Mouse (Mus musculus) left cerebral cortex, adult 11 months (tissue): ENCODE measurements around the gene Atad2b.
"Not testable (repeated sequence)": the region's sequence is repeated elsewhere in the genome, so short reads cannot be mapped to it uniquely, and the experiment has no call there.

Experiments used
- DNase-seq: peaks from one replicate; pipeline ENCODE4 v3.0.0; 2022; ENCODE audit warnings: low spot score

Gene Atad2b

GRCm38 (mm10) chr12:4910496-4910895, 6.7 kb upstream of the Atad2b start:
- not testable (repeated sequence) for DNase-seq

- no peak for DNase-seq
These were observed 5.4 kb upstream of the Atad2b start for GRCm38 (mm10) chr12:4911716-4912115.

GRCm38 (mm10) chr12:4914441-4914840, 2.7 kb upstream of the Atad2b start:
- DNase-seq = no peak

GRCm38 (mm10) chr12:4914944-4915343, 2.2 kb upstream of the Atad2b start:
- DNase-seq = no peak

- peak; percentile 29 for DNase-seq
These were observed 845 bp downstream of the Atad2b start for GRCm38 (mm10) chr12:4917805-4918591.

- DNase-seq = no peak
These were observed 11.0 kb downstream of the Atad2b start for GRCm38 (mm10) chr12:4928197-4928596.

GRCm38 (mm10) chr12:4930820-4931548, 13.8 kb downstream of the Atad2b start:
- DNase-seq = no peak

GRCm38 (mm10) chr12:4952272-4952671, 35.1 kb downstream of the Atad2b start:
- DNase-seq = no peak

GRCm38 (mm10) chr12:4953156-4953555, 36.0 kb downstream of the Atad2b start:
- DNase-seq = peak; percentile 34

GRCm38 (mm10) chr12:4972939-4973338, 55.8 kb downstream of the Atad2b start:
- peak; percentile 47 for DNase-seq

- DNase-seq = no peak
These were observed 61.2 kb downstream of the Atad2b start for GRCm38 (mm10) chr12:4978324-4978723.

GRCm38 (mm10) chr12:4996981-4997380, 79.8 kb downstream of the Atad2b start:
- DNase-seq = no peak

GRCm38 (mm10) chr12:5005338-5005737, 88.2 kb downstream of the Atad2b start:
- no peak for DNase-seq

GRCm38 (mm10) chr12:5005776-5006175, 88.6 kb downstream of the Atad2b start:
- DNase-seq = not testable (repeated sequence)

GRCm38 (mm10) chr12:5008638-5009037, 91.5 kb downstream of the Atad2b start:
- not testable (repeated sequence) for DNase-seq

- DNase-seq = no peak
These were observed 108.2 kb downstream of the Atad2b start for GRCm38 (mm10) chr12:5025226-5025861.

GRCm38 (mm10) chr12:5029035-5029434, 111.9 kb downstream of the Atad2b start:
- DNase-seq = no peak

GRCm38 (mm10) chr12:5038008-5038407, 120.9 kb downstream of the Atad2b start:
- no peak for DNase-seq

GRCm38 (mm10) chr12:5044141-5044540, 127.0 kb downstream of the Atad2b start:
- DNase-seq = no peak

GRCm38 (mm10) chr12:5048104-5048503, 131.0 kb downstream of the Atad2b start:
- no peak for DNase-seq

GRCm38 (mm10) chr12:5067590-5067989, 150.4 kb downstream of the Atad2b start:
- DNase-seq = no peak

GRCm38 (mm10) chr12:5070131-5070530, 153.0 kb downstream of the Atad2b start:
- no peak for DNase-seq

- no peak for DNase-seq
These were observed 156.0 kb downstream of the Atad2b start for GRCm38 (mm10) chr12:5073191-5073590.
